Mouse (Mus musculus) forebrain, postnatal 0 days (tissue): Measurements from ENCODE around the gene Dnajc27. TPM values are rescaled to one million over a fixed set of nuclear protein-coding genes. Genes with fewer than 3 reads are reported as not detected.
A peak's percentile ranks its signal among the peaks of the same experiment; 100 is the strongest.

ENCODE experiments used
- ATAC-seq: fragments of 200-750 bp; cut with Nextera tagmentation; 2 replicates; pipeline ENCODE4 v1.8.0; 2017; ENCODE audit warnings: mild to moderate bottlenecking, moderate library complexity
- DNase-seq: peaks from one replicate; pipeline ENCODE4 v3.0.0-alpha.2; 2015
- H3K27ac ChIP-seq: fragments of 300-500 bp; sonication (generic); 2 replicates; pipeline ENCODE4 v1.5.1; 2014; ENCODE audit warnings: low read depth, mild to moderate bottlenecking, antibody characterized with exemption, low read length, moderate library complexity, mixed read lengths
- H3K27me3 ChIP-seq: fragments of 300-500 bp; sonication (generic); 2 replicates; pipeline ENCODE4 v1.6.1; 2014; ENCODE audit warnings: mild to moderate bottlenecking, low read length, mixed read lengths; ENCODE audit not compliant: insufficient read depth
- H3K36me3 ChIP-seq: fragments of 300-500 bp; sonication (generic); 2 replicates; pipeline ENCODE4 v1.6.1; 2014; ENCODE audit warnings: mild to moderate bottlenecking, moderate library complexity; ENCODE audit not compliant: insufficient read depth
- H3K4me1 ChIP-seq: fragments of 300-500 bp; sonication (generic); 2 replicates; pipeline ENCODE4 v1.6.1; 2014; ENCODE audit warnings: antibody characterized with exemption; ENCODE audit not compliant: insufficient read depth
- H3K4me2 ChIP-seq: fragments of 300-500 bp; sonication (generic); 2 replicates; pipeline ENCODE4 v1.6.1; 2014; ENCODE audit warnings: low read depth, mild to moderate bottlenecking, moderate library complexity
- H3K4me3 ChIP-seq: fragments of 300-500 bp; sonication (generic); 2 replicates; pipeline ENCODE4 v1.5.1; 2014; ENCODE audit warnings: low read depth, low read length, mixed read lengths
- H3K9ac ChIP-seq: fragments of 300-500 bp; sonication (generic); 2 replicates; pipeline ENCODE4 v1.6.1; 2014; ENCODE audit warnings: mild to moderate bottlenecking
- H3K9me3 ChIP-seq: fragments of 300-500 bp; sonication (generic); 2 replicates; pipeline ENCODE4 v1.6.1; 2016; ENCODE audit warnings: low read length
- CTCF ChIP-seq: sonication (generic); IDR thresholded peaks from 2 replicates; pipeline ENCODE4 v1.5.1; 2016; ENCODE audit warnings: antibody characterized with exemption, control low read depth, low read depth
- WGBS: fragments of 180-500 bp; shearing (Covaris S2); extraction: QIAGEN DNeasy Blood & Tissue Kit; methylation state at CpG from one replicate; pipeline ENCODE4 v1.1.7; 2014; 5-methylcytosine and 5-hydroxymethylcytosine counted together
- polyA plus RNA-seq: library from polyadenylated mRNA; unstranded; fragments of >200 nt; fragmentation: Nextera tagmentation; extraction: Ambion mirVana; gene quantifications from 2 replicates; pipeline ENCODE4 v1.2.1, GENCODE M21; 2015
- total RNA-seq: library from RNA; depleted of rRNA; stranded (reverse); fragments of >200 nt; gene quantifications from 2 replicates; pipeline ENCODE4 v1.2.3, GENCODE M21; 2014

The Dnajc27 gene
- total and polyA plus RNA-seq, 2 experiments from 2014 or later, result 19.2 to 37.4 TPM

DNA sequence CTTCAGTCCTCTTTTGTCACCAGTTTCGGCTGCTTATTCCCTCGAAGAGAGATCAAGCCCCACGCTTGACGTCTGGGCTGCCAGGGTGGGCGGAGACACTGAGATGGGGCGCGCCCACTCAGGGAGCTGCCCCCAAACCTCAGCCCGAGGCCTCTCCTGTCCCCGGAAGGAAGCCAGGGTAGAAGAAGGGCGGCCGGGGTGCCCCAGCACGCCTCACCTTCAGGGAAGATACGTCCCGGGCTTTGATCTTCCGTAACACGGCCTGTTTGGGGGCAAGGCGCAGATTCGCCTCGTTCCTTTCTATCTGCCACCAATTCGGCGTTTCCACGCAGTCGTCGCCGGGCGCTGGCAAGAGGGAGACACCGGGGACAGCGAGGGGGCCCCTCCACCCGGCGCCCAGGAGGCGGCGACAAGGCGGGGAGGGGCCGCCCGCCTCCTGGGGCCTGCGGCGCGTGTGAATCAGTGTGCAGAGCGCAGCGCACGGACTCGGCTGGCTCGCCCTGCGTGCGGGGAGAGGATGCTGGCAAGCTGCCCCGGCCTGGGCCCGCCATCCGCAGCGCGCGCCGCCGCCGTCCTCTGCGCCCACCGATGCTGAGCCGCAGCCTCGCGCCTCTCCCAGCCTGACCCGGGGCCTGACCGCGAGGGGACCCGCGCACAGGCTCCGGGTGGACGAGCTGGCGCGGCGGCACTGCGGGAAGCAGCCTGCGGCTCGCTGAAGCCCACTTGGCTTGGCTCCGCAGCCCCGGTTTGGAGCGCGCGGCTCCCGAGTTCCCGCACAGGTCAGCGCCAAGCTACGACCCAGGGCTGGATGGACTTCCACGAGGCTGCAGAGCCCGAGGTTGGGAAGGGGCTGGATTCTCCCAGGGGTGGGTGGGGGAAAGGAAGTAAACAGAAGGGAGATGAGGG is 50.8 kb downstream of the Dnajc27 start, which contains the start of gene Adcy3:
TSS of gene Adcy3 (plus strand) at position 163 of the 906 bp plus-strand sequence.
- no peak for TF ChIP-seq CTCF
- H3K4me3 ChIP-seq, result peak within 1 kb of the TSS; percentile 61
- H3K4me2 ChIP-seq, result peak within 1 kb of the TSS; percentile 83
- H3K27ac ChIP-seq, result peak within 1 kb of the TSS; percentile 82
- peak; percentile 90 for ATAC-seq
- H3K36me3 ChIP-seq, result 0 out of 2 replicates have a peak, but pooled peaks cover 6% of the 10 kb centered on the region
- H3K27me3 ChIP-seq, result no peaks in the 10 kb centered on the region
- under 1% methylated on average over 80 of the region's 83 CpGs for WGBS
- peaks cover 20% of the 10 kb centered on the region for H3K4me1 ChIP-seq
- peak; percentile 85 for DNase-seq
- H3K9ac ChIP-seq, result peak within 1 kb of the TSS; percentile 74
- H3K9me3 ChIP-seq, result no peaks in the 10 kb centered on the region

DNA sequence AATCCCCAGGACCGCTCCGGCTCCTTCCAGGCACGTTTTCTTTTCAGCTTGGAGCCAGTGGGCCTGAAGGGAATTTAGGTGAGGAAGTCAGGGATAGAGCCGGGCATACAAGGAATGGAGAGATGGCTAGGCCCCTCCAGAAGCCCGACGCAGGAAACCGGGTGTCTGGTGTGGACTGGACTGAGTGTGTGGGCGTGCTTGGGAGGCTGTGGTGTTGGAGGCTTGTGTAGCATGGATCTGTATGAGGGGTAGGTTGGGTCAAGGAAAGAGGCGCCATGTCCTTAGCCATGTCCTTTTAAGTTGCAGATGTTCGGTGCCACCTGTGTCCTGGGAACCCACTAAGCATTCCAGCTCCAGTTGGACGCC is 51.4 kb downstream of the Dnajc27 start:
- 29% methylated on average over 11 of the region's 11 CpGs for WGBS
- Histone ChIP-seq H3K9me3 (no peaks in the 10 kb centered on the region), H3K4me2 (peak overlapping the region; percentile 83), H3K27me3 (no peaks in the 10 kb centered on the region), H3K27ac (peak overlapping the region; percentile 82), H3K4me3 (peak overlapping the region; percentile 61), H3K4me1 (peaks cover 20% of the 10 kb centered on the region), H3K36me3 (0 out of 2 replicates have a peak, but pooled peaks cover 8% of the 10 kb centered on the region), H3K9ac (peak overlapping the region; percentile 74)
- no peak for TF ChIP-seq CTCF
- no peak; the same call in 1 of the 2 replicates for ATAC-seq
- DNase-seq, result no peak

DNA sequence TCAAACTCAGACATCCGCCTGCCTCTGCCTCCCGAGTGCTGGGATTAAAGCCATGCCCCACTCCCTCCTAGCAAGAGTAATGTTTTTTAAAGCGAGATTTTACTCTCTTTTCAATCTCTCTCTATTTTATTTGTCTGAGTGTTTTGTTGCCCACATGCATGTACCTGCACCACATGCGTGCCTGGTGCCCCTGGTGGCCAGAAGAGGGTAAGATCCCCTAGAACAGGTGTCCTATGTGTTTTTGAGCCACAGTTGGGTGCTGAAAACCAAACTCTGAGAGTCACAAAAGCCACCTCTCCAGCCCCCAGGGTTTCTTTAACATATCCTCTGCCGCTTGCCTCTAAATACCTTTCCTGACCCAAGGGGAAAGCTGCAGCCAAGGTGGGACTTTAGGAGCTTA is 60.8 kb downstream of the Dnajc27 start:
- Histone ChIP-seq H3K4me3 (no peak overlapping the region), H3K9ac (no peak overlapping the region), H3K4me1 (no peaks in the 10 kb centered on the region), H3K4me2 (no peak overlapping the region), H3K36me3 (peaks cover 12% of the 10 kb centered on the region; the same call in 1 of the 2 replicates), H3K27ac (no peak overlapping the region), H3K27me3 (no peaks in the 10 kb centered on the region), H3K9me3 (no peaks in the 10 kb centered on the region)
- 0 out of 2 replicates have a peak, but pooled peaks have one; percentile 5 for TF ChIP-seq CTCF
- ATAC-seq, result no peak
- DNase-seq, result no peak
- 92% methylated on average over 5 of the region's 5 CpGs for WGBS

GRCm38 (mm10) chr12:4150936-4151335 is 68.6 kb downstream of the Dnajc27 start:
- TF ChIP-seq CTCF, result no peak
- no peak for DNase-seq
- H3K4me3 ChIP-seq, result no peak overlapping the region
- no peaks in the 10 kb centered on the region for H3K27me3 ChIP-seq
- H3K4me2 ChIP-seq, result no peak overlapping the region
- no peak overlapping the region for H3K27ac ChIP-seq
- no peaks in the 10 kb centered on the region for H3K4me1 ChIP-seq
- ATAC-seq, result no peak
- H3K36me3 ChIP-seq, result no peaks in the 10 kb centered on the region
- no peak overlapping the region for H3K9ac ChIP-seq
- no peaks in the 10 kb centered on the region for H3K9me3 ChIP-seq
- 89% methylated on average over 2 of the region's 2 CpGs for WGBS

GRCm38 (mm10) chr12:4151969-4152368 is 69.6 kb downstream of the Dnajc27 start:
- ATAC-seq (no peak), DNase-seq (no peak)
- Histone ChIP-seq H3K27ac (no peak overlapping the region), H3K9ac (no peak overlapping the region), H3K4me2 (no peak overlapping the region), H3K27me3 (no peaks in the 10 kb centered on the region), H3K9me3 (no peaks in the 10 kb centered on the region), H3K36me3 (no peaks in the 10 kb centered on the region), H3K4me3 (no peak overlapping the region), H3K4me1 (no peaks in the 10 kb centered on the region)
- 92% methylated on average over 3 of the region's 3 CpGs for WGBS
- TF ChIP-seq CTCF, result no peak

- 56% methylated on average over 2 of the region's 2 CpGs for WGBS
- Histone ChIP-seq H3K4me3 (no peak overlapping the region), H3K27ac (no peak overlapping the region), H3K36me3 (no peaks in the 10 kb centered on the region), H3K4me2 (no peak overlapping the region), H3K27me3 (no peaks in the 10 kb centered on the region), H3K4me1 (no peaks in the 10 kb centered on the region), H3K9me3 (no peaks in the 10 kb centered on the region), H3K9ac (no peak overlapping the region)
- ATAC-seq (no peak), DNase-seq (no peak)
- no peak for TF ChIP-seq CTCF
Measured at GRCm38 (mm10) chr12:4157466-4157865, 75.1 kb downstream of the Dnajc27 start.

DNA sequence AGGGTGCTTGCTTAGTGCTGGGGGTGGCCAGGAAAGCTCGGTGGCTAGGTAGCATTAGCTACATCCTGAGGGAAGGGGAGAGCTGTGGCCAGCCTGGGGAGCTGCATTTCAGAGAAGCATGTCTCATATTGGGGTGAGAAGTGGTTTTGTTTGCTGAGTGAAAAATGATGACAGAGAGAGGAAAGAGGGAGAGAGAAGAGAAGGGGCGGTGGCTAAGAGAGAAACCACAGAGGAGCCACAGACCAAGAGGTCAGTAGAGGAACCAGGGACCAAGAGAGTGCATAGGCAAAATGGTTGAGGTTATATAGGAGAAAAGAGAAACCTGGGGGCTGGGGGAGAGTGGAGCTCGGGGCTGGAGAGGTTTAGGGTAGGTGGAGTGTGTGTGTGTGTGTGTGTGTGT is 75.8 kb downstream of the Dnajc27 start:
- DNase-seq, result no peak
- WGBS, result 96% methylated on average over 3 of the region's 3 CpGs
- Histone ChIP-seq H3K9me3 (no peaks in the 10 kb centered on the region), H3K27ac (no peak overlapping the region), H3K4me3 (no peak overlapping the region), H3K36me3 (no peaks in the 10 kb centered on the region), H3K27me3 (no peaks in the 10 kb centered on the region), H3K9ac (no peak overlapping the region), H3K4me1 (no peaks in the 10 kb centered on the region), H3K4me2 (no peak overlapping the region)
- TF ChIP-seq CTCF, result no peak
- no peak for ATAC-seq
